Mouse (Mus musculus) liver, adult 2 months (tissue): ENCODE data around the gene Selplg.

Experiments used
- CTCF ChIP-seq: fragments of 200-500 bp; IDR thresholded peaks from 2 replicates; pipeline ENCODE4 v1.5.1; 2011; ENCODE audit warnings: low read depth, low read length, control low read depth
- POLR2A ChIP-seq: fragments of 200-500 bp; IDR thresholded peaks from 2 replicates; pipeline ENCODE4 v1.6.1; 2011; ENCODE audit warnings: low read length, control low read depth; ENCODE audit not compliant: insufficient read depth; ENCODE audit errors: extremely low read depth

- TF ChIP-seq CTCF (peak; percentile 92), POLR2A (no peak)
These were observed 16.7 kb downstream of the Selplg start for GRCm38 (mm10) chr5:113815638-113816152.
